Mouse (Mus musculus): ENCODE measurements at regions not wholly inside any gene's neighbourhood (a gene's known extent, or its start where the extent isn't known, plus 50 kb on each side); places are given as distances from the start of the nearest gene placed in this dataset.

DNA sequence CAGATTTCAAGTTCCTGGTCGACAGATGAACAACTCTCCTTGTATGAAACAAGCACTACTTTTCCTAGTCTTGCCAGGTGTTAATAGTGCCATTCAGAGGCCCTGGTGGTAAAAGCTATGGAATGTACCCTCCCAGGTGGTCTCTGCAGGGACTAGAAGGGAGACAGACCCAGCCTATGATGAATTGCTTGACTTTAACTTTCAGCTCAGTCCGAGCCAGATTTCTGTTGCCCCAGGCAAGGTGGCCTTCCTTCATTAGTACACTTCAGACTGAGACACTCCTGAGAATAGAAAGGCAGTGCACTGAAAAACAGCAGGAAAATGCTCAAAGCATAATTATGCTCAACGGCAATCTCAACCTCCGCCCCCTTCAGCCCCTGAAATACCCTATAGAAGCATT lies 450.8 kb upstream of the Klf12 start:
- Histone ChIP-seq H3K79me2 (ENCODE audit: control insufficient read depth, insufficient read depth) (no peaks in the 10 kb centered on the region), H3ac (ENCODE audit: control insufficient read depth, insufficient read length, low read depth) (no peak overlapping the region), H3K4me3 (ENCODE audit: insufficient read depth, poor library complexity, severe bottlenecking) (no peak overlapping the region), H3K27me3 (ENCODE audit: control insufficient read depth, insufficient read depth, insufficient read length) (no peaks in the 10 kb centered on the region), H3K79me3 (ENCODE audit: low read depth) (no peaks in the 10 kb centered on the region), H3K36me3 (ENCODE audit: control insufficient read depth, insufficient read depth) (no peaks in the 10 kb centered on the region)
- TF ChIP-seq FOSL1 (IDR thresholded peaks at IDR 0.05; ENCODE audit: insufficient read depth, low read length, poor library complexity, severe bottlenecking) (no peak), MYOG (IDR thresholded peaks at IDR 0.05; ENCODE audit: control insufficient read depth, extremely low read depth, insufficient read length) (no peak), CEBPB (IDR thresholded peaks at IDR 0.05; ENCODE audit: low read depth) (no peak), MAX (IDR thresholded peaks at IDR 0.05) (no peak), MYOD1 (IDR thresholded peaks at IDR 0.05; ENCODE audit: control insufficient read depth, insufficient read length, low read depth) (no peak), CTCF (IDR thresholded peaks at IDR 0.05; ENCODE audit: control insufficient read depth, insufficient read depth, insufficient read length) (no peak), USF1 (IDR thresholded peaks at IDR 0.05; ENCODE audit: low read depth) (no peak)

GRCm38 (mm10) chr14:100728433-100728832 lies 444.0 kb upstream of the Klf12 start:
- Histone ChIP-seq H3K79me2 (ENCODE audit: control insufficient read depth, insufficient read depth) (no peaks in the 10 kb centered on the region), H3K4me3 (ENCODE audit: insufficient read depth, poor library complexity, severe bottlenecking) (no peak overlapping the region), H3K79me3 (ENCODE audit: low read depth) (no peaks in the 10 kb centered on the region), H3K36me3 (ENCODE audit: control insufficient read depth, insufficient read depth) (no peaks in the 10 kb centered on the region), H3ac (ENCODE audit: control insufficient read depth, insufficient read length, low read depth) (no peak overlapping the region), H3K27me3 (ENCODE audit: control insufficient read depth, insufficient read depth, insufficient read length) (no peaks in the 10 kb centered on the region)
- TF ChIP-seq CEBPB (IDR thresholded peaks at IDR 0.05; ENCODE audit: low read depth) (no peak), MYOG (IDR thresholded peaks at IDR 0.05; ENCODE audit: control insufficient read depth, extremely low read depth, insufficient read length) (no peak)

- no peaks in the 10 kb centered on the region for H3K36me3 ChIP-seq (ENCODE audit: control insufficient read depth, insufficient read depth)
- no peaks in the 10 kb centered on the region for H3K79me2 ChIP-seq (ENCODE audit: control insufficient read depth, insufficient read depth)
- TF ChIP-seq CEBPB (IDR thresholded peaks at IDR 0.05; ENCODE audit: low read depth) (no peak), FOSL1 (IDR thresholded peaks at IDR 0.05; ENCODE audit: insufficient read depth, low read length, poor library complexity, severe bottlenecking) (no peak), USF1 (IDR thresholded peaks at IDR 0.05; ENCODE audit: low read depth) (no peak), CTCF (IDR thresholded peaks at IDR 0.05; ENCODE audit: control insufficient read depth, insufficient read depth, insufficient read length) (no peak), MYOG (IDR thresholded peaks at IDR 0.05; ENCODE audit: control insufficient read depth, extremely low read depth, insufficient read length) (no peak), MYOD1 (IDR thresholded peaks at IDR 0.05; ENCODE audit: control insufficient read depth, insufficient read length, low read depth) (no peak), MAX (IDR thresholded peaks at IDR 0.05) (no peak)
- no peaks in the 10 kb centered on the region for H3K79me3 ChIP-seq (ENCODE audit: low read depth)
- H3K4me3 ChIP-seq (ENCODE audit: insufficient read depth, poor library complexity, severe bottlenecking) = no peak overlapping the region
- no peak overlapping the region for H3ac ChIP-seq (ENCODE audit: control insufficient read depth, insufficient read length, low read depth)
- no peaks in the 10 kb centered on the region for H3K27me3 ChIP-seq (ENCODE audit: control insufficient read depth, insufficient read depth, insufficient read length)
Observed at GRCm38 (mm10) chr14:100727701-100728100, 443.2 kb upstream of the Klf12 start.

DNA sequence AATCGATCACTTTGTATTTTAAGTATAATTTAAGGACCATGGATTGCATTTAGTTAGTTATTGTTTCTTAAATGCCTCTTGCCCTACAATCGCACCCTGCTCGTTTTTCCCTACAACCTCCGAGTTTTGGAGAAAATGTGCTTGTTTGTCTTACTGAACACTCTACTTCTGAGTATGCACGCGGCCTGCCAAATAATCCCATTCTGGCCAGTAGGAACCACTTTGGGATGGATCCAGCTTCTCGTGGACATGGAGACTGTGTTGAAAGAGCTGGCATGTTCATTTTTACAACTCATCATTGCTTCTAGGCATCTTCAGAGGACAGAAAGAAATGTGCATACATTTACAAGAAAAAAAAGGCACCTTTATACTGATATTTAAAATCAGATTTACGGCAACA lies 440.5 kb upstream of the Klf12 start:
- H3K27me3 ChIP-seq (ENCODE audit: control insufficient read depth, insufficient read depth, insufficient read length) = no peaks in the 10 kb centered on the region
- TF ChIP-seq MAX (IDR thresholded peaks at IDR 0.05) = no peak
- TF ChIP-seq CTCF (IDR thresholded peaks at IDR 0.05; ENCODE audit: control insufficient read depth, insufficient read depth, insufficient read length) = no peak
- no peak for TF ChIP-seq MYOG (IDR thresholded peaks at IDR 0.05; ENCODE audit: control insufficient read depth, extremely low read depth, insufficient read length)
- TF ChIP-seq CEBPB (IDR thresholded peaks at IDR 0.05; ENCODE audit: low read depth) = no peak
- TF ChIP-seq USF1 (IDR thresholded peaks at IDR 0.05; ENCODE audit: low read depth) = no peak
- no peak for TF ChIP-seq FOSL1 (IDR thresholded peaks at IDR 0.05; ENCODE audit: insufficient read depth, low read length, poor library complexity, severe bottlenecking)
- no peak for TF ChIP-seq MYOD1 (IDR thresholded peaks at IDR 0.05; ENCODE audit: control insufficient read depth, insufficient read length, low read depth)
- H3K36me3 ChIP-seq (ENCODE audit: control insufficient read depth, insufficient read depth) = no peaks in the 10 kb centered on the region
- no peaks in the 10 kb centered on the region for H3K79me2 ChIP-seq (ENCODE audit: control insufficient read depth, insufficient read depth)
- no peak overlapping the region for H3K4me3 ChIP-seq (ENCODE audit: insufficient read depth, poor library complexity, severe bottlenecking)
- H3K79me3 ChIP-seq (ENCODE audit: low read depth) = no peaks in the 10 kb centered on the region
- H3ac ChIP-seq (ENCODE audit: control insufficient read depth, insufficient read length, low read depth) = no peak overlapping the region

- H3ac ChIP-seq (ENCODE audit: control insufficient read depth, insufficient read length, low read depth) = no peak overlapping the region
- H3K79me2 ChIP-seq (ENCODE audit: control insufficient read depth, insufficient read depth) = no peaks in the 10 kb centered on the region
- H3K36me3 ChIP-seq (ENCODE audit: control insufficient read depth, insufficient read depth) = no peaks in the 10 kb centered on the region
- H3K79me3 ChIP-seq (ENCODE audit: low read depth) = no peaks in the 10 kb centered on the region
- no peak overlapping the region for H3K4me3 ChIP-seq (ENCODE audit: insufficient read depth, poor library complexity, severe bottlenecking)
- H3K27me3 ChIP-seq (ENCODE audit: control insufficient read depth, insufficient read depth, insufficient read length) = no peaks in the 10 kb centered on the region
- no peak for TF ChIP-seq CEBPB (IDR thresholded peaks at IDR 0.05; ENCODE audit: low read depth)
- no peak for TF ChIP-seq CTCF (IDR thresholded peaks at IDR 0.05; ENCODE audit: control insufficient read depth, insufficient read depth, insufficient read length)
- no peak for TF ChIP-seq FOSL1 (IDR thresholded peaks at IDR 0.05; ENCODE audit: insufficient read depth, low read length, poor library complexity, severe bottlenecking)
- no peak for TF ChIP-seq MYOG (IDR thresholded peaks at IDR 0.05; ENCODE audit: control insufficient read depth, extremely low read depth, insufficient read length)
- no peak for TF ChIP-seq MAX (IDR thresholded peaks at IDR 0.05)
- no peak for TF ChIP-seq USF1 (IDR thresholded peaks at IDR 0.05; ENCODE audit: low read depth)
- TF ChIP-seq MYOD1 (IDR thresholded peaks at IDR 0.05; ENCODE audit: control insufficient read depth, insufficient read length, low read depth) = no peak
Observed at GRCm38 (mm10) chr14:100720667-100721066, 436.2 kb upstream of the Klf12 start.

GRCm38 (mm10) chr14:100714952-100715351 lies 430.5 kb upstream of the Klf12 start:
- Histone ChIP-seq H3K4me3 (ENCODE audit: insufficient read depth, poor library complexity, severe bottlenecking) (no peak overlapping the region), H3K79me2 (ENCODE audit: control insufficient read depth, insufficient read depth) (no peaks in the 10 kb centered on the region), H3K36me3 (ENCODE audit: control insufficient read depth, insufficient read depth) (no peaks in the 10 kb centered on the region)

More at GRCm38 (mm10) chr14:100714952-100715351, 430.5 kb upstream of the Klf12 start:
- H3K27me3 ChIP-seq (ENCODE audit: control insufficient read depth, insufficient read depth, insufficient read length) = no peaks in the 10 kb centered on the region
- no peak overlapping the region for H3ac ChIP-seq (ENCODE audit: control insufficient read depth, insufficient read length, low read depth)
- TF ChIP-seq FOSL1 (IDR thresholded peaks at IDR 0.05; ENCODE audit: insufficient read depth, low read length, poor library complexity, severe bottlenecking) = no peak
- TF ChIP-seq CTCF (IDR thresholded peaks at IDR 0.05; ENCODE audit: control insufficient read depth, insufficient read depth, insufficient read length) = no peak
- no peak for TF ChIP-seq MAX (IDR thresholded peaks at IDR 0.05)
- no peak for TF ChIP-seq MYOG (IDR thresholded peaks at IDR 0.05; ENCODE audit: control insufficient read depth, extremely low read depth, insufficient read length)
- TF ChIP-seq MYOD1 (IDR thresholded peaks at IDR 0.05; ENCODE audit: control insufficient read depth, insufficient read length, low read depth) = no peak
- TF ChIP-seq CEBPB (IDR thresholded peaks at IDR 0.05; ENCODE audit: low read depth) = no peak
- no peak for TF ChIP-seq USF1 (IDR thresholded peaks at IDR 0.05; ENCODE audit: low read depth)
- no peaks in the 10 kb centered on the region for H3K79me3 ChIP-seq (ENCODE audit: low read depth)

All from C2C12 (cell line).